Mouse (Mus musculus): ENCODE measurements around the gene Hmga2. TPM values are rescaled to one million over a fixed set of nuclear protein-coding genes. Genes with fewer than 3 reads are reported as not detected.

Hmga2 gene
- polyA plus RNA-seq, 1 experiment from 2014 or later: 2.8 TPM

- no peak overlapping the region for H3K9ac ChIP-seq
- H3K36me3 ChIP-seq: no peaks in the 10 kb centered on the region
- H3K4me2 ChIP-seq: no peak overlapping the region
- H3K4me1 ChIP-seq (replicated peaks): no peaks in the 10 kb centered on the region
- 78% methylated on average over 5 of the region's 5 CpGs for WGBS
- H3K4me3 ChIP-seq: no peak overlapping the region
- H3K27me3 ChIP-seq: no peaks in the 10 kb centered on the region
- H3K27ac ChIP-seq: no peak overlapping the region
- peaks cover 4% of the 10 kb centered on the region; the same call in 1 of the 2 replicates for H3K9me3 ChIP-seq (replicated peaks)
- no peak for ATAC-seq (replicated peaks; ENCODE audit: insufficient number of reproducible peaks, insufficient read depth, low FRiP score, low read depth)
These were observed 15.2 kb upstream of the Hmga2 start for GRCm38 (mm10) chr10:120491477-120491876.

DNA sequence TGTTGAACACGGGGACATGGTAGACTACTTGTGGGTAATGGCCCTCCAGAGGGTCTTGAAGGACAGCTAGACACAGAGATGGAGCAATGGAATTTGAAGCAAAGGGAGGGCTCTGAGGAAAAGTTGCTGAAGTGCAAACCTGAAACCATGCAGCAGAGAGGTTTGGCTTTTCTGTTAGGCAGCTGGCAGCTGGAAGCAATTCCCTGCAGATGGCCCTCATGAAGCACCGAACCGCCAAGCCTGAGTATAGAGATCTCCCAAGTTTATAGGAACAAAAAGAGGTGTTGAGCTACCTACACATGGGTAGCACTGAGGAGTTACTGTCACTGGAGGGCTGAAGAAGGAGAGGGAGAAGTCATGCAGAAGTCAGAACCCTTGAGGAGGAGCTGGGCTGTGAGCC is 13.3 kb upstream of the Hmga2 start:
- Histone ChIP-seq H3K9me3 (replicated peaks) (peaks cover 4% of the 10 kb centered on the region; the same call in 1 of the 2 replicates), H3K27me3 (no peaks in the 10 kb centered on the region), H3K27ac (no peak overlapping the region), H3K4me2 (no peak overlapping the region), H3K9ac (no peak overlapping the region), H3K4me3 (no peak overlapping the region), H3K36me3 (no peaks in the 10 kb centered on the region), H3K4me1 (replicated peaks) (no peaks in the 10 kb centered on the region)
- 84% methylated on average over 3 of the region's 3 CpGs for WGBS
- ATAC-seq (replicated peaks; ENCODE audit: insufficient number of reproducible peaks, insufficient read depth, low FRiP score, low read depth): no peak

- Histone ChIP-seq H3K9ac (no peak overlapping the region), H3K4me3 (no peak overlapping the region), H3K27ac (no peak overlapping the region), H3K4me1 (replicated peaks) (no peaks in the 10 kb centered on the region), H3K36me3 (no peaks in the 10 kb centered on the region), H3K9me3 (replicated peaks) (peaks cover 4% of the 10 kb centered on the region; the same call in 1 of the 2 replicates), H3K4me2 (no peak overlapping the region), H3K27me3 (no peaks in the 10 kb centered on the region)
- ATAC-seq (replicated peaks; ENCODE audit: insufficient number of reproducible peaks, insufficient read depth, low FRiP score, low read depth): no peak
- WGBS: 79% methylated on average over 4 of the region's 4 CpGs
These were observed 12.3 kb upstream of the Hmga2 start for GRCm38 (mm10) chr10:120488526-120488925.

DNA sequence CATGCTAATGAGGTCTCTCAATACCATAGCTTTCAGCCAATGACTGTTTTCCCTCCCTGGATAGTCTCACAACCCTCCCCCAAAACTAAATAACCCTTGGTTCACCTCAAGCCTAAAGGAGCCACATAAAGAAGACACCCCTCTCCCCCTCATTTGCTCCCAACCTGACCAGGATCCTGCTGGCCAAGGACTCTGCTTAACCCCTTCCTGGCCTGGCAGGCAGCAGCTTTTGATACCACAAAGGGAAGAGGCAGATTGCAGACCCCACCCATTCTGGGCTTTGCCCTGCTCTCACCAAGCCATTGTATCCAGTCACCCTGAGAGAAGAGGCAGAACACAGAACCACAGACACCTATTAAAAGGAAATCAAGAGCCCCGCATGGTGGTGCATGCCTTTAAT is 11.6 kb upstream of the Hmga2 start:
- Histone ChIP-seq H3K9me3 (replicated peaks) (peaks cover 4% of the 10 kb centered on the region; the same call in 1 of the 2 replicates), H3K4me1 (replicated peaks) (no peaks in the 10 kb centered on the region), H3K4me3 (no peak overlapping the region), H3K36me3 (no peaks in the 10 kb centered on the region), H3K27me3 (no peaks in the 10 kb centered on the region), H3K27ac (no peak overlapping the region), H3K4me2 (no peak overlapping the region), H3K9ac (no peak overlapping the region)
- no peak for ATAC-seq (replicated peaks; ENCODE audit: insufficient number of reproducible peaks, insufficient read depth, low FRiP score, low read depth)
- WGBS: 96% methylated on average over 1 of the region's 1 CpGs

DNA sequence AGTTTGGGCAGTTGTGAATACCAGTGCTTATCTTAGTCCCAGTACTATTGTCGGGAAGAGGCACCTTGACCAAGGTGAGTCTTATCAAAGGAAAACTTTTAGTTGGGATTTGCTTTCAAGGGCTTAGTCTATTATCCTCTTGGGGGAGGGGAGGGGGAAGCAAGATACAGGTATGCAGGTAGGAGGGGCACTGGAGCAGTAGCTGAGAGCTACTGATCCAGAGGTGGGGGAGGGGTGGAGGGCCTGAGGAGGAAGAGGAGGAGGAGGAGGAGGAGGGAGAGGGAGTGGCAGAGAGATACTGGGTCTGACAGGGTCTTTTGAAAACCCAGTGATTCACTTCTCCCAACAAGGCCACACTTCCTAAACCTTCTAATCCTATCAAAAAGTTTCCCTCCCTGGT is 9.2 kb upstream of the Hmga2 start:
- Histone ChIP-seq H3K9me3 (replicated peaks) (peaks cover 4% of the 10 kb centered on the region; the same call in 1 of the 2 replicates), H3K4me3 (no peak overlapping the region), H3K4me1 (replicated peaks) (no peaks in the 10 kb centered on the region), H3K27ac (no peak overlapping the region), H3K9ac (no peak overlapping the region), H3K27me3 (no peaks in the 10 kb centered on the region), H3K4me2 (no peak overlapping the region), H3K36me3 (no peaks in the 10 kb centered on the region)
- 56% methylated on average over 1 of the region's 1 CpGs for WGBS
- ATAC-seq (replicated peaks; ENCODE audit: insufficient number of reproducible peaks, insufficient read depth, low FRiP score, low read depth): no peak

- Histone ChIP-seq H3K27ac (no peak overlapping the region), H3K9ac (no peak overlapping the region), H3K4me1 (replicated peaks) (no peaks in the 10 kb centered on the region), H3K9me3 (replicated peaks) (peaks cover 4% of the 10 kb centered on the region; the same call in 1 of the 2 replicates), H3K36me3 (no peaks in the 10 kb centered on the region), H3K27me3 (no peaks in the 10 kb centered on the region), H3K4me3 (no peak overlapping the region), H3K4me2 (no peak overlapping the region)
- WGBS: 60% methylated on average over 4 of the region's 4 CpGs
- ATAC-seq (replicated peaks; ENCODE audit: insufficient number of reproducible peaks, insufficient read depth, low FRiP score, low read depth): no peak
These were observed 7.9 kb upstream of the Hmga2 start for GRCm38 (mm10) chr10:120484144-120484543.

GRCm38 (mm10) chr10:120478164-120478563 is 1.9 kb upstream of the Hmga2 start:
- Histone ChIP-seq H3K9ac (peak overlapping the region; percentile 75), H3K36me3 (no peaks in the 10 kb centered on the region), H3K4me2 (peak overlapping the region; percentile 96), H3K27ac (no peak overlapping the region), H3K4me3 (peak overlapping the region; percentile 78), H3K4me1 (replicated peaks) (peaks cover 20% of the 10 kb centered on the region), H3K27me3 (no peaks in the 10 kb centered on the region), H3K9me3 (replicated peaks) (no peaks in the 10 kb centered on the region)
- under 1% methylated on average over 16 of the region's 16 CpGs for WGBS
- no peak for ATAC-seq (replicated peaks; ENCODE audit: insufficient number of reproducible peaks, insufficient read depth, low FRiP score, low read depth)

GRCm38 (mm10) chr10:120477501-120477900 is 1.2 kb upstream of the Hmga2 start:
- Histone ChIP-seq H3K4me2 (peak overlapping the region; percentile 96), H3K27ac (peak overlapping the region; percentile 73), H3K9ac (peak overlapping the region; percentile 75), H3K9me3 (replicated peaks) (no peaks in the 10 kb centered on the region), H3K4me3 (peak overlapping the region; percentile 78), H3K27me3 (no peaks in the 10 kb centered on the region), H3K36me3 (no peaks in the 10 kb centered on the region), H3K4me1 (replicated peaks) (peaks cover 20% of the 10 kb centered on the region)
- WGBS: 0% methylated on average over 21 of the region's 21 CpGs
- ATAC-seq (replicated peaks; ENCODE audit: insufficient number of reproducible peaks, insufficient read depth, low FRiP score, low read depth): no peak

DNA sequence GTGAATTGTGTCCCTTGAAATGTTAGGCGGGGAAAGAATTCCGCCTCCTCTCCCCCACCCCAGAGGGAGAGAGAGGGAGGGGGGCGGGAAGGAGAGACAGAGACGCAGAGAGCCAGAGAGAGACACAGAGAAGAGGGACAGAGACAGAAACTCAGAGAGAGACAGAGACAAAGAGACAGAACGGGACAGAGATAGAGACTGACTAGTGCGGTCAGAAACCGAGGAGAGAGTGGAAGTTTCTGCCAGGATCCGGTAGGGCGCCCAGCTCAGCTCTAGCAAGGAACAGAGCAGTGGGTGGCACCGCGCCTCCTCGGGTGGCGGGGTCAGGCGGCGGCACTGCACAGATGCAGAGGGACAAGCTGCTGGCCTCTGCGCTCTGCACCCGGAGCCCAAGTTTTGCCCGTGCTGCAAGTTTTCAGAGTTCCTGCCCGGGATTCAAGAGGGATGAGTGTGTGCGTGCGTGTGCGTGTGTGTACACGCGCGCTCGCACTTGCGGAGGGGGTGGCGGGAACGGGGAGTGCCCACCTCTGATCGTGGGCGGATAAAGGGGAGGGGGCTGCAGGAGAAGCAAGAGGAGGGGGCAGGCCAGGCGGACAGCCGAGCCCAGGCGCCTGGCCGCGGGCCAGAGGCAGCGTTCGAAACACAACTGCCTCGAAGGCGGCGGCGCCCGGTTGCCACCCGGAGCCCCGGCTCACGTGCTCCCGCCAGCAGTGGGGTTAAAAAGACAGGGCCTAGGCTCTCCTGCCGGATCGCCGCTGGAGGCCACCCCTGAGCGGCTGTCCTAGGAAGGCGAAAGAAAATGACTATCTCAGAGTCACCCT is 457 bp upstream of the Hmga2 start:
- Histone ChIP-seq H3K4me1 (replicated peaks) (peaks cover 20% of the 10 kb centered on the region), H3K4me3 (peak overlapping the region; percentile 78), H3K27ac (peak overlapping the region; percentile 73), H3K9ac (peak overlapping the region; percentile 75), H3K4me2 (peak overlapping the region; percentile 96), H3K27me3 (no peaks in the 10 kb centered on the region), H3K9me3 (replicated peaks) (no peaks in the 10 kb centered on the region), H3K36me3 (no peaks in the 10 kb centered on the region)
- WGBS: under 1% methylated on average over 51 of the region's 52 CpGs
- peak; percentile 53; the same call in 1 of the 2 replicates for ATAC-seq (replicated peaks; ENCODE audit: insufficient number of reproducible peaks, insufficient read depth, low FRiP score, low read depth)

- Histone ChIP-seq H3K9ac (peak overlapping the region; percentile 75), H3K4me1 (replicated peaks) (peaks cover 20% of the 10 kb centered on the region), H3K27me3 (no peaks in the 10 kb centered on the region), H3K4me3 (peak overlapping the region; percentile 78), H3K36me3 (no peaks in the 10 kb centered on the region), H3K27ac (peak overlapping the region; percentile 73), H3K4me2 (peak overlapping the region; percentile 96), H3K9me3 (replicated peaks) (no peaks in the 10 kb centered on the region)
- ATAC-seq (replicated peaks; ENCODE audit: insufficient number of reproducible peaks, insufficient read depth, low FRiP score, low read depth): peak; percentile 8; the same call in 1 of the 2 replicates
- under 1% methylated on average over 45 of the region's 45 CpGs for WGBS
These were observed 1.2 kb downstream of the Hmga2 start for GRCm38 (mm10) chr10:120475041-120475541.

GRCm38 (mm10) chr10:120474301-120474700 is 2.0 kb downstream of the Hmga2 start:
- ATAC-seq (replicated peaks; ENCODE audit: insufficient number of reproducible peaks, insufficient read depth, low FRiP score, low read depth): no peak
- under 1% methylated on average over 20 of the region's 20 CpGs for WGBS
- H3K4me3 ChIP-seq: peak overlapping the region; percentile 78
- H3K9ac ChIP-seq: peak overlapping the region; percentile 75
- H3K27ac ChIP-seq: peak overlapping the region; percentile 73; the same call in 1 of the 2 replicates
- no peaks in the 10 kb centered on the region for H3K9me3 ChIP-seq (replicated peaks)
- H3K4me1 ChIP-seq (replicated peaks): peaks cover 20% of the 10 kb centered on the region
- no peaks in the 10 kb centered on the region for H3K27me3 ChIP-seq
- H3K36me3 ChIP-seq: no peaks in the 10 kb centered on the region
- peak overlapping the region; percentile 96 for H3K4me2 ChIP-seq

All from heart, embryonic 15.5 days (tissue).